Mouse (Mus musculus): ENCODE measurements around the gene Cyb5r4.

DNA sequence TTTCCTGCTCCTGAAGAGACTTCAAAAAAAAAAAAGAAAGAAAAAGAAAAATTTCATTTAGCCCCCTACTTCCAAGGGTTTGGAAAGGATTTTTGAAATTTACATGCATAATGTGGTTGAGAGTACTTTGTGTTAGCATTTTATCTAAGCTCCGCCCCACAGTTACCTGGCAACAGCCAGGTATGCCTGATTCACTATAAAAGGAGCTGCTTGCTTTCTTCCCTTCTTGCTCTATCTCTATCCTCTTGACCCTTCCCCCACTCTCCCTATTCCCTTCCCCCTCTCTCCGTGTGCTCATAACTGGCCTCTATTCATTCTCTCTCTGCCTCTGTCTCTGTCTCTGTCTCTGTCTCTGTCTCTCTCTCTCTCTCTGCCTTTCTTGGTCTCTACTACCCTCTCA lies 40.9 kb upstream of the Cyb5r4 start:
- no peak for TF ChIP-seq CTCF (IDR thresholded peaks at IDR 0.05; ENCODE audit: borderline replicate concordance, extremely low read depth, insufficient read depth, insufficient read length)
- TF ChIP-seq POLR2A (IDR thresholded peaks at IDR 0.05; ENCODE audit: borderline replicate concordance, extremely low read depth, insufficient read depth, insufficient read length, poor library complexity, severe bottlenecking) = no peak

All from brain, embryonic 14.5 days (tissue).